Mouse (Mus musculus) thymus, adult 2 months (tissue): Measurements from ENCODE around the gene Col4a4. TPM values are rescaled to one million over a fixed set of nuclear protein-coding genes. Genes with fewer than 3 reads are reported as not detected.

Source experiments
- DNase-seq: peaks from one replicate; pipeline ENCODE4 v3.0.0; 2021
- H3K27ac ChIP-seq: fragments of 200-500 bp; 2 replicates; pipeline ENCODE4 v1.5.1; 2012; ENCODE audit warnings: low read length, control low read depth; ENCODE audit not compliant: control insufficient read depth, insufficient read depth
- H3K27me3 ChIP-seq: fragments of 200-500 bp; 2 replicates; pipeline ENCODE4 v1.6.1; 2012; ENCODE audit warnings: mild to moderate bottlenecking, low read length, moderate library complexity, mixed read lengths; ENCODE audit not compliant: control insufficient read depth, insufficient read depth
- H3K36me3 ChIP-seq: fragments of 200-500 bp; 2 replicates; pipeline ENCODE4 v1.6.1; 2012; ENCODE audit warnings: mild to moderate bottlenecking, low read length, moderate library complexity; ENCODE audit not compliant: control insufficient read depth, insufficient read depth
- H3K4me1 ChIP-seq: fragments of 200-500 bp; replicated peaks from 2 replicates; pipeline ENCODE4 v1.6.1; 2012; ENCODE audit warnings: low read length; ENCODE audit not compliant: control insufficient read depth, insufficient read depth
- H3K4me3 ChIP-seq: fragments of 200-500 bp; 2 replicates; pipeline ENCODE4 v1.5.1; 2012; ENCODE audit warnings: mild to moderate bottlenecking, low read length, control low read depth, moderate library complexity; ENCODE audit not compliant: control insufficient read depth, insufficient read depth
- CTCF ChIP-seq: fragments of 200-500 bp; IDR thresholded peaks from 2 replicates; pipeline ENCODE4 v1.5.1; 2012; ENCODE audit warnings: mild to moderate bottlenecking, control low read depth, low read length, moderate library complexity, borderline replicate concordance; ENCODE audit not compliant: control insufficient read depth, poor library complexity, insufficient read depth; ENCODE audit errors: extremely low read depth
- POLR2A ChIP-seq: fragments of 200-500 bp; IDR thresholded peaks from 2 replicates; pipeline ENCODE4 v1.6.1; 2012; ENCODE audit warnings: mild to moderate bottlenecking, low read length, control low read depth, moderate library complexity; ENCODE audit not compliant: control insufficient read depth, poor library complexity, insufficient read depth; ENCODE audit errors: extremely low read depth
- WGBS: fragments of 180-500 bp; shearing (Covaris S2); methylation state at CpG from one replicate; pipeline ENCODE4 v1.1.7; 2018; 5-methylcytosine and 5-hydroxymethylcytosine counted together
- polyA plus RNA-seq: library from polyadenylated mRNA; depleted of rRNA; stranded (reverse); fragments of >200 nt; gene quantifications from 2 replicates; pipeline ENCODE4 v1.2.3, GENCODE M21; 2012

The Col4a4 gene
- polyA plus RNA-seq, 1 experiment = 0.23 TPM

DNA sequence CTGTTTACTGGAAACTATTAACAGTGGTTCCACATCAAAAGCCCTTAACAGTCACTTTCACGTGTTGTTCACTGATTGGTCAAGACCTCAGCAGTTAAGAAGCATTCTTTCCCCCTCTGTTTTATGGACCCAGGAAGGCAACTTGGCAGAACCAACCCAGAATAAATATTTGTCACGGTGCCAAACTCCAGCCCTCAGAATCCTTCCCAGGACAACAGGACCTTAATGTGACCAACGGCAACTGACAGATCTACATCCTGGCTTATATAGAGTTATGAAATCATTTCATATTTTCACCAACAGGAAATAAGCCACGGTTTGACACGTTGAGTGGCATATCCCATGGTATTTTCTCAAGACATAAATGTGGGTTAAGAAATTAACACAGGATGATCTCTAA, 46.6 kb downstream of the Col4a4 start:
- WGBS = 69% methylated on average over 5 of the region's 5 CpGs
- no peak for TF ChIP-seq CTCF
- no peak for TF ChIP-seq POLR2A
- no peak overlapping the region for H3K27ac ChIP-seq
- no peaks in the 10 kb centered on the region for H3K4me1 ChIP-seq
- no peak overlapping the region for H3K4me3 ChIP-seq
- H3K36me3 ChIP-seq = no peaks in the 10 kb centered on the region
- no peaks in the 10 kb centered on the region for H3K27me3 ChIP-seq
- no peak for DNase-seq

DNA sequence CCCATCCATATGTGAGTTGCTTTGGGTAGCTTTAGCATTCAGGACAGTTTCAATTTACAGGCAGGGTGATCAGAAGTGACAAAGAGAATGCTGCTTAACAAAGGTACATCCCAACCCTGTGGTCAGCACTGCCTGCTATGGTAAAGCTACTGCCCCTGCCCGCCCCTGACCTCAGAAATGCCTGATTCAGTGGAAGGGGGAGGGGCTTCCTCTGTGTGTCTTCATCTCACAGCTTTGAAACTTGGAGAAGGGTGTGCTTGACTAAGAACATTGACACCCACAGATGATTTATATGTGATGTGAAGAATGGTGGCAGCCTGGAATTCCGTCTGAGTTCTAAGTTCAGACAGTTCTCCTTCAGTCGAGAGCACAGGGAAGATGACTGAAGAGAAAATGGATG, 48.8 kb downstream of the Col4a4 start:
- TF ChIP-seq CTCF (no peak), POLR2A (no peak)
- Histone ChIP-seq H3K4me3 (no peak overlapping the region), H3K4me1 (no peaks in the 10 kb centered on the region), H3K36me3 (no peaks in the 10 kb centered on the region), H3K27me3 (no peaks in the 10 kb centered on the region), H3K27ac (no peak overlapping the region)
- no peak for DNase-seq
- 83% methylated on average over 3 of the region's 3 CpGs for WGBS

DNA sequence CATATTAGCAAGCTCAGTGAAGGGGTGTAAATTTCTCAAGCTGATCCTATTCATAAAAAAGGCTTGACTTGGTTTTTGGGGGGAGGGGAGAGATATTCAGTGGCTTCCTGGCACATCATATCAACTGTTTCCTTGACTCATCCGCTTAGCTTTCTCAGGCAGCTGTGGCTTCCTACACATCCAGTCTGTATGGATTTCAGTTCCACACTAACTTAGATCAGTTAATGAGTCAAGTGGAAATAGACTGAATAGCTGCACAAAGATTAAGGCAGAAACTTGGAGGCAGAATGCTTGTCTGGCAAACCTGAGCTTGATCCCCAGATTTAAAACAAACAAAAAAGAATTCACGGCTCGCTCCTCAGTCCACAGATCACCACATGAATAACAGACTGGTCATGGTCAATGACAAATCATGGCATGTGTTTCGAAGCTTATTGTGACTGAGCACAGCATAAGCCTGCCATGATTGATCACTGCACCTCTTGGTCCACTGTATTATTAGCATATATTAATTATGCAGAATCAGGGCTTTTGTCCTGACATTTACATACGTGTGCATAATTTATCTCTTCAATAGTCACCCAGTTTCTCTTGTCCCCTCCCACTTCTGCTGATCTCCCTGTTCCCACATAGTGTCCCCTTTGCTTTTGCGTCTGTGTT, 50.0 kb downstream of the Col4a4 start:
- no peaks in the 10 kb centered on the region for H3K4me1 ChIP-seq
- 86% methylated on average over 6 of the region's 6 CpGs for WGBS

DNA sequence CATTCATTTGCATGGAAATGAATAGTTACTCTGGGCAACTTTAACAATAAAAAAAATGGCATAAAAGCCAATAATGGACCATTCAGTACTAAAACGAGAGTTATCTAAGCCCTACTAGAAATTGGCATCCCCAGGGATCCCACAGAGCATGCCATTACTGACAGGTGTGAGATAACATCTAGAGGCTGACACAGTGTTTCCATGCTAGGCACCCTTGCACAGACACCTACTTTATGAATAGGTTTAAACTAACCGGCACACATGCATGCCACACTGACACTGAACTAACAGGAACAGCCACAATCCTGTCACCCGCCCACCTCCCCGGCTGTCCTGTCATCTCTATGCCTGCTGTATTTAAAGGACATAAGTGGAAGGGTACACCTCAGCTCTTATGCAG, 58.7 kb downstream of the Col4a4 start:
- no peaks in the 10 kb centered on the region for H3K4me1 ChIP-seq
- H3K27me3 ChIP-seq = no peaks in the 10 kb centered on the region
- WGBS = 87% methylated on average over 4 of the region's 4 CpGs
- H3K36me3 ChIP-seq = no peaks in the 10 kb centered on the region
- no peak overlapping the region for H3K4me3 ChIP-seq
- H3K27ac ChIP-seq = no peak overlapping the region
- DNase-seq = no peak
- TF ChIP-seq POLR2A (no peak), CTCF (no peak)

More for the DNA sequence above, 50.0 kb downstream of the Col4a4 start:
- no peak for DNase-seq
- Histone ChIP-seq H3K4me3 (no peak overlapping the region), H3K36me3 (no peaks in the 10 kb centered on the region), H3K27ac (no peak overlapping the region), H3K27me3 (no peaks in the 10 kb centered on the region)
- TF ChIP-seq CTCF (no peak), POLR2A (no peak)

DNA sequence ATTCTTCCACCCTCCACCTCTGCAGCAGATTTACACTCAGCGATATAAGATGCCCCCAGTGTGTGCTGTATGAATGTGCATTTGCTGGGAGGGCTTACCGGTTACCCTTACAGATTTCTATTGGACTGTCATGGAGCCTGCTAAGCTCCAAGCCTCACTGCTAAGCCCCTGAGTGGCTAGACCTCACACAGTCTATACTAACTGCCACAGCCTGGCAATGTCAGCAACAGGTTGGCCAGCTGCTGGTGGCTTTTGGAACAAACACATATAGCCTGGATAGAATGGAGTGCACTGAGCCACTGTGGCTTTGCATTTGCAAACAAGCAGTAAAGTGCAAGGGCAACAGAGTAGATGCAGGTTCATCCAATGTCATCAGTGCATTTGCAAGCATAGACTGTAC, 94.7 kb downstream of the Col4a4 start:
- no peak overlapping the region for H3K4me3 ChIP-seq
- WGBS = 97% methylated on average over 2 of the region's 2 CpGs
- H3K4me1 ChIP-seq = no peaks in the 10 kb centered on the region
- H3K27me3 ChIP-seq = no peaks in the 10 kb centered on the region
- H3K27ac ChIP-seq = no peak overlapping the region
- TF ChIP-seq POLR2A = no peak
- TF ChIP-seq CTCF = no peak
- no peak for DNase-seq
- H3K36me3 ChIP-seq = no peaks in the 10 kb centered on the region

DNA sequence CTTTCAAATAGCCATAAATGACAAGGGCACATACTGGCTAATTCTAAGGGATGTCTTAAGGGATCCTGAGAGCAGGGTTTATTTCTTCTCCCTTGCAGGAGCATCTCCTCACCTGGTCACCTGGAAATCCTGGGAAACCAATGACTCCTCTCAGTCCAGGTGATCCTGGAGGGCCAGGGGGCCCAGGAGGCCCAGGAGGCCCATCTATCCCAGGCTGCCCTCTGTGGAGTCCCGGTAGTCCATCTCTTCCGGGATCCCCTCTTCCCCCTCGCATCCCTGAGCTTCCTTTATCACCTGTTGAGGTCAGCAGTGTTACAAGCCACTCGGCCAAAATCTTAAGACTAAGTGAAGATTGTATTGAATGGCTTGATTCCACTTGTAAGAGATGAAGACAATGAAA, 100.3 kb downstream of the Col4a4 start:
- Histone ChIP-seq H3K4me3 (no peak overlapping the region), H3K4me1 (no peaks in the 10 kb centered on the region), H3K36me3 (no peaks in the 10 kb centered on the region), H3K27ac (no peak overlapping the region), H3K27me3 (no peaks in the 10 kb centered on the region)
- DNase-seq = no peak
- TF ChIP-seq CTCF (no peak), POLR2A (no peak)
- 75% methylated on average over 4 of the region's 4 CpGs for WGBS

DNA sequence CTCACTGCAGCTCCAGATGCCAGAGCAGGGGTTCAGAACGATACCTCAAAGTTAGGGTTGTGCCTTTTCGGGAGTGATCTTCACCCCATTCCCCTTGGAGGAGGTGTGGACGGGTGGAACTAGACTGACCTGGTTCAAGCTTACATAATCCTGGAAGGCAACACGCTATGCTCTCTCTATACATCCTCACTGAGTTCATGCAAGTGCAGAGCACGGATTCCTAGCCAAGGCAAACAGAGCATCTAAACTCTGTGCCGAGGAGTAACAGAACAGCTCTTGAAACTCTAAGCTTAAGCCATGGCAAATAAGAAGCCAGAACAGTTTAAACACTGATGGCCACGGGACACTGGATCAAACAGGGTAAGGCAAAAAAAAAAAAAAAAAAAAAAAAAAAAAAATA, 104.3 kb downstream of the Col4a4 start:
- TF ChIP-seq CTCF = no peak
- no peak for TF ChIP-seq POLR2A
- H3K27me3 ChIP-seq = no peaks in the 10 kb centered on the region
- no peak overlapping the region for H3K4me3 ChIP-seq
- DNase-seq = no peak
- H3K4me1 ChIP-seq = no peaks in the 10 kb centered on the region
- 90% methylated on average over 7 of the region's 7 CpGs for WGBS
- no peak overlapping the region for H3K27ac ChIP-seq
- H3K36me3 ChIP-seq = no peaks in the 10 kb centered on the region
